Mouse (Mus musculus) adrenal gland, adult 8-10 months (tissue): ENCODE results near the gene Pank3. TPM values are rescaled to one million over a fixed set of nuclear protein-coding genes. Genes with fewer than 3 reads are reported as not detected.
"Not testable (repeated sequence)": the region's sequence is repeated elsewhere in the genome, so short reads cannot be mapped to it uniquely, and the experiment has no call there.

ENCODE experiments used
- DNase-seq: peaks from one replicate; pipeline ENCODE4 v3.0.0; 2022
- total RNA-seq, 4 experiments: library from RNA; stranded (reverse); gene quantifications; 2 replicates each; pipeline ENCODE4 v1.2.4; 2022

Gene Pank3
- total RNA-seq, 4 experiments from 2014 or later: 59.5 to 82.6 (median 67.7) TPM

GRCm38 (mm10) chr11:35780336-35780735 is 11.1 kb downstream of the Pank3 start:
- DNase-seq: no peak

GRCm38 (mm10) chr11:35782444-35782843 is 13.2 kb downstream of the Pank3 start:
- DNase-seq: no peak

- no peak for DNase-seq
Measured at GRCm38 (mm10) chr11:35783038-35783437, 13.8 kb downstream of the Pank3 start.

- DNase-seq: no peak
Measured at GRCm38 (mm10) chr11:35784002-35784401, 14.7 kb downstream of the Pank3 start.

GRCm38 (mm10) chr11:35784537-35784936 is 15.3 kb downstream of the Pank3 start:
- no peak for DNase-seq

GRCm38 (mm10) chr11:35788443-35788842 is 19.2 kb downstream of the Pank3 start:
- DNase-seq: no peak

- not testable (repeated sequence) for DNase-seq
Measured at GRCm38 (mm10) chr11:35792800-35793199, 23.5 kb downstream of the Pank3 start.

- DNase-seq: no peak
Measured at GRCm38 (mm10) chr11:35797751-35798494, 28.6 kb downstream of the Pank3 start.

GRCm38 (mm10) chr11:35798495-35798820 is 29.2 kb downstream of the Pank3 start:
- DNase-seq: no peak

- DNase-seq: peak; percentile 11
Measured at GRCm38 (mm10) chr11:35798874-35799273, 29.6 kb downstream of the Pank3 start, which contains the start of gene Fbll1. Gene Fbll1, minus strand, starts transcription at chr11:35798884.

GRCm38 (mm10) chr11:35801332-35801731 is 32.0 kb downstream of the Pank3 start:
- no peak for DNase-seq

GRCm38 (mm10) chr11:35811458-35811857 is 42.2 kb downstream of the Pank3 start:
- DNase-seq: no peak

GRCm38 (mm10) chr11:35816316-35816715 is 47.0 kb downstream of the Pank3 start:
- DNase-seq: no peak

- no peak for DNase-seq
Measured at GRCm38 (mm10) chr11:35827714-35828113, 58.4 kb downstream of the Pank3 start.

GRCm38 (mm10) chr11:35832139-35832538 is 62.9 kb downstream of the Pank3 start:
- DNase-seq: no peak

GRCm38 (mm10) chr11:35833270-35833669 is 64.0 kb downstream of the Pank3 start:
- no peak for DNase-seq

GRCm38 (mm10) chr11:35834022-35834760 is 64.9 kb downstream of the Pank3 start, which contains the start of gene Rars:
Gene Rars, minus strand, starts transcription at chr11:35834506.
- peak; percentile 91 for DNase-seq

GRCm38 (mm10) chr11:35837156-35838126 is 68.2 kb downstream of the Pank3 start:
- no peak for DNase-seq

GRCm38 (mm10) chr11:35838345-35839338 is 69.4 kb downstream of the Pank3 start:
- DNase-seq: peak; percentile 93

- DNase-seq: no peak
Measured at GRCm38 (mm10) chr11:35840282-35840681, 71.0 kb downstream of the Pank3 start.

GRCm38 (mm10) chr11:35840806-35841205 is 71.5 kb downstream of the Pank3 start:
- DNase-seq: not testable (repeated sequence)
